Mouse (Mus musculus) adrenal gland, adult 2 months (tissue): ENCODE data around the gene Rarb. TPM values are rescaled to one million over a fixed set of nuclear protein-coding genes. Genes with fewer than 3 reads are reported as not detected.

ENCODE experiments used
- DNase-seq: peaks from one replicate; pipeline ENCODE4 v3.0.0; 2021
- polyA plus RNA-seq: library from polyadenylated mRNA; depleted of rRNA; stranded (reverse); fragments of >200 nt; gene quantifications from 2 replicates; pipeline ENCODE4 v1.2.3, GENCODE M21; 2012
- total RNA-seq, 2 experiments: library from RNA; stranded (reverse); gene quantifications; 2 replicates each; pipeline ENCODE4 v1.2.3; 2021

Rarb gene
- total and polyA plus RNA-seq, 3 experiments: 10.7 to 17.8 (median 14.2) TPM

DNA sequence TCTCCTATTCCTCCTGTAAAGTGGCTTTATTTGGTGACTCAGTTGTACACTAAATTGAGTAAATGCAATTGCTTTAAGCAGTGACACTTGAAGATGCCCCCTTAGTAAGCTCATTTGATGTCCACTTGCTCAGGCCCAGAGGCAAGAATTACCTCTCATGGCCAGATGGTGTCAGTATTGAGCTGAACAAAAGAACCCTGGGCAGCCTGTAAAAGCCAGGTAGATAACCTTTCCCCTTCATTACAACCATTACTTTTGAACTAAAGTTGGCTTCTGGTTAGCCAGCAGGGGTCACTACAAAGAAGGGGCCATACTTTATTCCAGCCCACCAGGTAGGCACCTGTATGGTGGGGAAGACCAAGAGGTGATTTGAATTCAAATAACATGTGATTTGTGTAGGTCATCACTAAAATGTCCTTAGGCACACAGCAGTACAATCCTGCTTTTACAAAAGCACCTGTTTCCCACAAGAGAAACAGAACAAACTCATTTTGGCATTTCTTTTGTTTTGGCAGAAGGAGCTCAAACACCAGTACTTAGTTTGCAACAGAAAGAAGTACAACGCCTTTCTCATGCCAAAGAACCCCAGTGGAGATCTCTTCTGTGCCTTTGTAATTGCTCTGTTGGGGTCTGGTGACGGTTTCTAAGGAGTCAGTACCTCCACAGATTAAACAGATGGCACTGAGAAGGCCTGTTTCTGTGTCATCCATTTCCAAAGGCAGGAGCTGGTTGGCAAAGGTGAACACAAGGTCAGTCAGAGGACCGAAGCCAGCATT is 384.4 kb downstream of the Rarb start:
- peak; percentile 60 for DNase-seq

DNA sequence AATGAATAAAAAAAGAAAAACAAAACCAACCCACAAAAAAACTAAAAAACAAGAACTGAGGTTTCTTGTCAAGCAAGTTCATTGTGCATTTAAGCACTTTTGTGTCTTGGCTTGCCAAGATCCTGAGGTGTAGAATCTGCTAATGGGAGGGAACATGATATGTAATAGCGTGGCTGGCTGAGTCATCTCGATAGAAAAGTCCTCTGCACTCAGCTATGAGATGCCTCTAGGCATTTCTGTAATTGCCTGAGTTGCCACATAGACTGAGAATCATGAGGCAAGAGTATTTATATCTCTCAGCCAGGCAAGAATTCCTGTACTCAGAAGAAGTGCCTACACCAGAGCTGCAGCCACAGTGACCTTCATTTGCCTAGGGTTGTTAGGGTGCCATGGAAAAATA is 385.8 kb downstream of the Rarb start:
- no peak for DNase-seq

DNA sequence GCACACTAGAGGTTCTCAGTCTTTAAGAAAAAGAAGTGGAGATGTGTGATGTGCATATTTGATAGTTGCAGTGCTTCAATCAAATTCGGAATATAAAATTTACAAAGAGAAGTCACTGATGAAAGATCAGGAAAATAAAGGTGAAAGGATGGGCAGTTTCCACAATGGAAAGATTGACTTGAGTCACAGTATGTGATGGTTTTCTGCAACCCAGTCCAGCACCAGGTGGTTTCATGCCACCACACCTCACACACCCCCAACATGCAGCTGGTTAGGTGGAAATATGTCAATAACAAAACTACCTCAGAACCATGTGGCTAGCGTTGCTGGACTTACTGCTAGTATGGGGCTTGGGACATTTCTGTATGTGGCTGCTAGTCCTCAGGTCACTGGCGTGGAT is 386.4 kb downstream of the Rarb start:
- no peak for DNase-seq

DNA sequence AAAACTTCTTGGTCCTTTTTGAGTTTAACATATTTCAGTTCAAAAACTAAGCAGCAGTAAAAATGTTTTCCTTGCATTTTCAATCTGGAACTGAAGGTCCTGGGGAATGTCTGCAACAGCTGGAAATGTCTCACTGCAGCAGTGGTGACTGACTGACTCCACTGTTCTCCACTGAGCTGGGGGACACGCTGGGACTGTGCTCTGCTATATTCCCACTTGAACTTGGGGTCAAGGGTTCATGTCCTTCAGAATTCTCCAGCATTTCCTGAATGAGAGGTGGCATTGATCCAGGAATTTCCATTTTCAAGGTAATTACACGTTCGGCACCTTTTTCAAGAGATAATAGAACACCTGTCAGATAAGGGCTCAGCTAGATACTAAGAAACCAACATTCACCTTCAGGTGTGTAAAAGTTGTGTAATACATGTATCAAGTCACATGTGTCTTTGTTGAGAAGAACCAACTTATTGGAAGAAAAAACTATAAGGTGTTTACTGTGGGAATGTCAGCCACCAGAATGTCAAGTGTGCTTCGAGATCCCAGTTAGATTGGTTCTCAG is 386.9 kb downstream of the Rarb start:
- no peak for DNase-seq

DNA sequence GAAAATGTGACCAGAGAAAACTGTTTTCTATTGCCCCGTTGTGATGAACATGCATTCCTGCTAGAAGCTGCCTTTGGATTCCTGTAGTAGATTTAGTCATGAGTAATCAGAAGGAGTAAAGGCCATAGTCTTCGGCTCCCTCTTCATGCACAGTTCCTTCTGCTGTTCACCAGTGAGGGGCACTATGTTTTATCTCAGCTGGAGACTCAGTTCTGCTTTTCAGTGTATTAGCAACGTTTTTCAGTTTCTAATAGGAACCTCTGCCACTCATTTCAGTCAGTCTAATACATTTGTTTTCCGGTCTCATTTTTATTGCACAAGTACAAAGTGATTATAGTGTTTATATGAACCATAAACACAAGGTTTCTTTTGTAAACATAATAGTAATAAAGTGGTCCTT is 391.4 kb downstream of the Rarb start:
- no peak for DNase-seq

GRCm38 (mm10) chr14:16414163-16414562 is 404.8 kb downstream of the Rarb start:
- DNase-seq: no peak

DNA sequence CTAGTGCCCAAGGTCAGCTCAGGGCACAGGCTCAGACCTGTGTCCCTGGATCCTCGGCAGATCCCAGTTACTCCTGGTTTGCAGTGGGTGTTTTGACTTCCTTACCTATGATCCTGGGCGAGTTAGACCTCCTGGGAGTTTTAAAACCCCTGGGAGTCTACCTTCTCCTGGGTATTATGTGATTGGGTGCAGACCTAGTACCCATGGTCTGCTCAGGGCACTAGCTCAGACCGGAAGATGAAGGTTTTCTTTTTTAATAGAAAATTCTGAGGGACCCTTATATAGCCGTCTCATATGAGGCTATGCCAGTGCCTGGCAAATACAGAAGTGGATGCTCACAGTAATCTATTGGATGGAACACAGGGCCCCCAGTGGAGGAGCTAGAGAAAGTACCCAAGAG is 413.8 kb downstream of the Rarb start:
- DNase-seq: no peak

DNA sequence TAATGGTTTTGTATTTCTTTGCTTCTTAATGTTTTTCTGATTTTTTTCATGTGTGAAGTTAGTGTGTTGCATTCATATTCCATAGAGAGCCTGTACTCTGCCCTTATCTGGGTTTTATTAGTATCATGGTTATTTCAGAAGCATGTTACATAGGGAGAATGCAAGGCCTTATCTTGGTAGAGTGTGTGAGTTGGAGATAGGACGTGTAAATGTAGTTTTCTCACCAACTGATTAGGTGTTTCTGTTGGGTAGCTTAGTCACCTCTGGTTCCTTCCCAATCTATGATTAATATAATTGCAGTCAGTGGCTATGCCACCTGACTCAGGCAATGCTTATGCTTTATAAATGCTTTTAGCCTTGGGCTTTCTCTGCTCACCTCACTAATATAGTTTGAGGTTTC is 434.2 kb downstream of the Rarb start:
- no peak for DNase-seq
